Mouse (Mus musculus) skeletal muscle tissue, adult 2 months (tissue): Measurements from ENCODE around the gene Celsr2.

Experiments
- DNase-seq: peaks from one replicate; pipeline ENCODE4 v3.0.0-alpha.2; 2012; ENCODE audit warnings: low read depth, low spot score

The Celsr2 gene

GRCm38 (mm10) chr3:108378875-108379663 lies 36.3 kb downstream of the Celsr2 start:
- DNase-seq, result no peak

DNA sequence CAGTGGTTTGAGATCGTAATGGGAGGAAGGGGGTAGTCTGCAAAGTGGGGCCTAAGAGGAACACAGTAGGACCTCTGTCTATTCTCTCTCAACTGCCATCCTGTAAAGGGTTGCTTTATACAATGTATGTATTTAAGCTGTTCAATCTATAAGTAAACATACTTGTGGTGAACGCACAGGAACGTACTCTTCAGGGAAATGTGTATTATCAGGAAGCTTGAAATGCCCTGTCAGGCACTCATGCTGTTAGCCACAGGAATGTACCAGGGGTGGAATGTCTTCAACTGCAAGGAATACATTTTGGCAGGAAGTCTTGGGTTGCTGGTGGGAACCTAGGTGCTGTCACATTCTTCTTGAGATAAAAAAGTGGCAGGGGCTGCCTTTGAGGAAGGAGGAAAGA lies 42.7 kb downstream of the Celsr2 start:
- DNase-seq, result no peak

- no peak for DNase-seq
These were observed 43.1 kb downstream of the Celsr2 start for GRCm38 (mm10) chr3:108372274-108372673.

GRCm38 (mm10) chr3:108368721-108369120 lies 46.6 kb downstream of the Celsr2 start:
- no peak for DNase-seq

GRCm38 (mm10) chr3:108367828-108368227 lies 47.5 kb downstream of the Celsr2 start:
- DNase-seq, result no peak

GRCm38 (mm10) chr3:108367173-108367572 lies 48.2 kb downstream of the Celsr2 start:
- DNase-seq, result no peak

GRCm38 (mm10) chr3:108364270-108364995 lies 50.9 kb downstream of the Celsr2 start, which contains the start of gene Mybphl:
Gene Mybphl, plus strand, starts transcription at chr3:108364911.
- DNase-seq, result no peak

- peak; percentile 39 for DNase-seq
These were observed 51.7 kb downstream of the Celsr2 start for GRCm38 (mm10) chr3:108363626-108364025.

- no peak for DNase-seq
These were observed 54.5 kb downstream of the Celsr2 start for GRCm38 (mm10) chr3:108360894-108361293.

DNA sequence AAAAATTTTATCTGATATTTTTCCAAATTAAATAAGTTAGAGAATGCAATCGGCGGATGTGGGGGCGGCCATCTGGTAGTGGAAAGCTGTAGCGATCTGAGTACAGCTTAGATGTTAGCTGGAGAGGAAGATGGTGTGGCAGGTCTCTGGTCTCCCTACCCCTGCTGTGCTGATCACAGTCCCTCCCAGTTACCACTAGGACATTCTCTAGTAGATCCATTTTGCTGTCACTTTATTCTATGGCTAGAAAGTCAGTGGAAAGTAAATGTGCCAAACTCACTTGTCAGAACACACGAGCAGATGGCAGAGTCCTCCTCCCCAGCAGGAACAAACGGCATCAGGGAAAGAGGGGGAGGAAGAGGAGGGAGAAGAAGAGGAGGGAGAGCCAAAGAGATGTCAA lies 56.9 kb downstream of the Celsr2 start:
- no peak for DNase-seq

DNA sequence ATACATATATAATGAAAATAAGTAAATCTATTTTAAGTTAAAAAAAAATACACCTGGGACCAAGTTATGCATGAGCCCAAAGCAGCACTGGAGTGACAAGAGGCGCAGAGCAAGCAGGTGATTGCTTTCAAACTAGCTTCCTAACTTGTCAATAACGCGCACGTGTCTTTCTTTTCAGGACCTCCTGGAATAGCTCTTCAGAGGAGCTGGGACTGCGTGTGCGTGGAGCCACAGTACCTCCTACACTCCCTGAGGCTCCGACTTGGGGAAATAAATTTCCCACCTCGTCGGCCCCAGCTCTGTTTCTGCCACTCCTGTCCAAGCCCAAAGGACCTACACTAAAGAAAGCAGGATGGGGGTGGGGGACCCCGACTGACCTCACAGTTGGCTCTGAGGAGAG lies 58.3 kb downstream of the Celsr2 start:
- no peak for DNase-seq

GRCm38 (mm10) chr3:108355245-108355644 lies 60.1 kb downstream of the Celsr2 start:
- no peak for DNase-seq

DNA sequence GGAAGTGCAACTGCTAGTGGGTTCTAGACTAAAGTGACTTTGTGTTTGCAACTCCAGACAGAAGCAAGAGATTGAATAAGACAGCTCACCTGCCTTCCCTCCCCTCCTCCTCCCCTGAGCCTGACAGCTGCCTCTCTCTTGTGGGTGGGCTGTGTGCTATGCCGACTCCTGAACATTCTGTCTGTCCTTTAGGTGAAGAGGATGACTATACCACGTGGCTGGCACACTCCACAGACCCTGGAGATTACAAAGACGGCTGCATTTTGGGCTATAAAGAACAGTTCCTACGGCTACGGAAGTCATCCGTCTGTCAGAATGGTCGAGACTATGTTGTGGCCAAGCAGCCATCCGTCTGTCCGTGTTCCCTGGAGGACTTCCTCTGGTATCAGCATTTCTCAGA lies 67.0 kb downstream of the Celsr2 start:
- DNase-seq, result no peak

- DNase-seq, result no peak
These were observed 69.5 kb downstream of the Celsr2 start for GRCm38 (mm10) chr3:108345855-108346254.

- DNase-seq, result no peak
These were observed 73.2 kb downstream of the Celsr2 start for GRCm38 (mm10) chr3:108342185-108342584.

DNA sequence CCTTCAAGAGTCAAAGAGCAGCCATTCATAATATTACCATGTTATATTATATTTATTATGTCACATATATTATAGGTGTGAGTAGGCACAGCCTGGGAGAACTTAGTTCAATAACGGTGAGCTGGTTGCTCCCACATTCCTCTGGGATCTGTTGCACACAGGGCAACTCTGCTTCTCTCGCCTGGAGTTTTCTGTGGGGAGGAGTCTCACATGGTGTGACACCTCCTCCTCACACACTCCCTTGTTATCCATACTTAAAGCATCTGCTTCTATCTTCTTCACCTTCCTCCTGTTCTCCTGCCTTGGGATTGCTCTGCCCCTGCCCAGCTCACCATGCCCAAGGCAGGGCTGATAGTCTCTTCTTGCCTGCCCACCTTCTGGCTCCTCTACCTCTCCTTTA lies 74.3 kb downstream of the Celsr2 start:
- no peak for DNase-seq
